7 mouse cellular contexts compared by ENCODE assay signal in genomic region chr19:5295736-5296075, GRCm38 (mm10). TPM values are rescaled to one million over a fixed set of nuclear protein-coding genes. Genes with fewer than 3 reads are reported as not detected.
DNase-seq lines count a peak whose midpoint lies in the region; ATAC-seq and TF ChIP-seq lines count a peak whose summit lies in the region.

No protein-coding gene starts in this region.

- H3K4me3 ChIP-seq in neural tube, embryonic 11.5 days (ENCODE audit: low read depth, low read length) = peak overlapping the region; percentile 87
- peak overlapping the region; percentile 91 for H3K4me3 ChIP-seq in limb, embryonic 14.5 days (replicated peaks; ENCODE audit: low read length)
- peak overlapping the region; percentile 78 for H3K4me3 ChIP-seq in stomach, embryonic 14.5 days (ENCODE audit: low read depth, low read length)

- H3K4me2 ChIP-seq in neural tube, embryonic 11.5 days (ENCODE audit: low read depth) = peak overlapping the region; percentile 54
- H3K4me2 ChIP-seq in limb, embryonic 14.5 days (replicated peaks; ENCODE audit: low read depth, low read length, severe bottlenecking) = peak overlapping the region; percentile 74
- H3K4me2 ChIP-seq in stomach, embryonic 14.5 days (replicated peaks; ENCODE audit: low read depth, low read length) = peak overlapping the region; percentile 71

- H3K27ac ChIP-seq in neural tube, embryonic 11.5 days (ENCODE audit: low read depth, low read length) = peak overlapping the region; percentile 58; the same call in 1 of the 2 replicates
- H3K27ac ChIP-seq in limb, embryonic 14.5 days (replicated peaks; ENCODE audit: low read depth, low read length) = peak overlapping the region; percentile 83
- H3K27ac ChIP-seq in stomach, embryonic 14.5 days (ENCODE audit: low read length) = peak overlapping the region; percentile 91

- peaks cover 8% of the 10 kb centered on the region for H3K36me3 ChIP-seq in neural tube, embryonic 11.5 days (ENCODE audit: control insufficient read depth, insufficient read depth, low read length)
- H3K36me3 ChIP-seq in limb, embryonic 14.5 days (ENCODE audit: control insufficient read depth, insufficient read depth, low read length) = peaks cover 23% of the 10 kb centered on the region
- peaks cover 26% of the 10 kb centered on the region for H3K36me3 ChIP-seq in stomach, embryonic 14.5 days (ENCODE audit: control insufficient read depth, insufficient read depth, low read length)

- H3K27me3 ChIP-seq in neural tube, embryonic 11.5 days (ENCODE audit: control insufficient read depth, insufficient read depth, low read length) = no peaks in the 10 kb centered on the region
- H3K27me3 ChIP-seq in limb, embryonic 14.5 days (ENCODE audit: control insufficient read depth, insufficient read depth, low read length) = no peaks in the 10 kb centered on the region
- no peaks in the 10 kb centered on the region for H3K27me3 ChIP-seq in stomach, embryonic 14.5 days (ENCODE audit: control insufficient read depth, insufficient read depth, low read length)

- peak; percentile 55 for ATAC-seq in neural tube, embryonic 11.5 days (ENCODE audit: insufficient read depth, low FRiP score, low TSS enrichment)
- ATAC-seq in erythroid progenitor cell, adult 5-6 weeks (replicated peaks; ENCODE audit: low FRiP score, poor library complexity, severe bottlenecking) = peak; percentile 69
- peak; percentile 53 for ATAC-seq in limb, embryonic 14.5 days (ENCODE audit: low FRiP score, low read depth)
- ATAC-seq in stomach, embryonic 14.5 days (ENCODE audit: insufficient number of reproducible peaks, insufficient read depth, low FRiP score, low read depth) = peak; percentile 39; the same call in 1 of the 2 replicates

- peak overlapping the region; percentile 68 for H3K9ac ChIP-seq in neural tube, embryonic 11.5 days (ENCODE audit: low read length)
- peak overlapping the region; percentile 55 for H3K9ac ChIP-seq in limb, embryonic 14.5 days (ENCODE audit: low read depth, low read length, severe bottlenecking)
- peak overlapping the region; percentile 52; the same call in 1 of the 2 replicates for H3K9ac ChIP-seq in stomach, embryonic 14.5 days (replicated peaks; ENCODE audit: low read depth, low read length)

- intact Hi-C loops in left cerebral cortex, postnatal 25 days (cut with DNase I) = loop anchor here (1.0 to 5.0 kb wide), 3 partner anchors 22 to 195 kb away; partner anchors contain the start of genes Banf1, Cfl1, Eif1ad and Pacs1

- WGBS in neural tube, embryonic 11.5 days = 7% methylated on average over 13 of the region's 13 CpGs
- 6% methylated on average over 13 of the region's 13 CpGs for WGBS in limb, embryonic 14.5 days
- WGBS in stomach, embryonic 14.5 days = 5% methylated on average over 13 of the region's 13 CpGs

- no peaks in the 10 kb centered on the region for H3K9me3 ChIP-seq in neural tube, embryonic 11.5 days (ENCODE audit: control insufficient read depth, low read length)
- H3K9me3 ChIP-seq in limb, embryonic 14.5 days (ENCODE audit: control insufficient read depth, low read length) = no peaks in the 10 kb centered on the region
- no peaks in the 10 kb centered on the region for H3K9me3 ChIP-seq in stomach, embryonic 14.5 days (ENCODE audit: control insufficient read depth, low read depth, low read length)

- peaks cover 8% of the 10 kb centered on the region; the same call in 1 of the 2 replicates for H3K4me1 ChIP-seq in neural tube, embryonic 11.5 days (ENCODE audit: control insufficient read depth, insufficient read depth, low read length)
- H3K4me1 ChIP-seq in limb, embryonic 14.5 days (ENCODE audit: control insufficient read depth, insufficient read depth, low read length) = peaks cover 19% of the 10 kb centered on the region
- H3K4me1 ChIP-seq in stomach, embryonic 14.5 days (ENCODE audit: control insufficient read depth, insufficient read depth, low read length) = peaks cover 23% of the 10 kb centered on the region; the same call in 1 of the 2 replicates

- no peak for DNase-seq in neural tube, embryonic 11.5 days (ENCODE audit: low spot score)
- no peak for DNase-seq in neural tube, embryonic 10.5 days (ENCODE audit: extremely low spot score, low spot score)
- no peak for DNase-seq in limb, embryonic 14.5 days (ENCODE audit: low spot score)
- DNase-seq in Muller cell, postnatal 12 days (ENCODE audit: inconsistent ontology term) = no peak
- DNase-seq in left cerebral cortex, postnatal 25 days (ENCODE audit: low spot score in 2 of 2) = no peak

- TF ChIP-seq POLR2A in limb, embryonic 14.5 days (IDR thresholded peaks at IDR 0.05; ENCODE audit: borderline replicate concordance, extremely low read depth, insufficient read depth, insufficient read length) = peak; percentile 10; the same call in 1 of the 2 replicates

RNA-seq across cellular contexts. Expression of gene Sf3b2, which starts 0.5 kb away (rescaled TPM):
- polyA plus RNA-seq in neural tube, embryonic 11.5 days (2014; fragmentation: Nextera tagmentation; extraction: Ambion mirVana) = 405 and 416 TPM in 2 replicates
- total RNA-seq in erythroid progenitor cell, adult 5-6 weeks (2015; ENCODE audit: low replicate concordance) = 82.5 and 114 TPM in 2 replicates
- 107 and 146 TPM in 2 replicates for total RNA-seq in erythroid progenitor cell, adult 5-6 weeks (2017; ENCODE audit: low replicate concordance)
- polyA plus RNA-seq in limb, embryonic 14.5 days (2012; rRNA removed) = 173 and 174 TPM in 2 replicates
- 289 and 335 TPM in 2 replicates for polyA plus RNA-seq in limb, embryonic 14.5 days (2014; fragmentation: Nextera tagmentation; extraction: Ambion mirVana)
- 325 and 343 TPM in 2 replicates for polyA plus RNA-seq in stomach, embryonic 14.5 days (2014; fragmentation: Nextera tagmentation; extraction: Ambion mirVana)
- 100 to 1,000 TPM; 196 to 198 TPM for total RNA-seq in left cerebral cortex, postnatal 25 days (2021)

RNA-seq across cellular contexts. Expression of gene Gal3st3, which starts 2.4 kb away (rescaled TPM):
- polyA plus RNA-seq in neural tube, embryonic 11.5 days (2014; fragmentation: Nextera tagmentation; extraction: Ambion mirVana) = 16.2 and 17.8 TPM in 2 replicates
- not detected in 2 replicates for total RNA-seq in erythroid progenitor cell, adult 5-6 weeks (2015; ENCODE audit: low replicate concordance)
- total RNA-seq in erythroid progenitor cell, adult 5-6 weeks (2017; ENCODE audit: low replicate concordance) = not detected in 2 replicates
- polyA plus RNA-seq in limb, embryonic 14.5 days (2012; rRNA removed) = 7.1 and 10.8 TPM in 2 replicates
- polyA plus RNA-seq in limb, embryonic 14.5 days (2014; fragmentation: Nextera tagmentation; extraction: Ambion mirVana) = 5.0 and 7.4 TPM in 2 replicates
- polyA plus RNA-seq in stomach, embryonic 14.5 days (2014; fragmentation: Nextera tagmentation; extraction: Ambion mirVana) = 3.1 and 3.3 TPM in 2 replicates
- total RNA-seq in left cerebral cortex, postnatal 25 days (2021) = 10 to 100 TPM; 84.3 to 92.4 TPM

RNA-seq across cellular contexts. Expression of gene Pacs1, which starts 22.8 kb away (rescaled TPM):
- polyA plus RNA-seq in neural tube, embryonic 11.5 days (2014; fragmentation: Nextera tagmentation; extraction: Ambion mirVana) = 29.8 and 30.5 TPM in 2 replicates
- total RNA-seq in erythroid progenitor cell, adult 5-6 weeks (2015; ENCODE audit: low replicate concordance) = 13.4 and 29.2 TPM in 2 replicates
- 6.8 and 15.5 TPM in 2 replicates for total RNA-seq in erythroid progenitor cell, adult 5-6 weeks (2017; ENCODE audit: low replicate concordance)
- 42.0 and 53.7 TPM in 2 replicates for polyA plus RNA-seq in limb, embryonic 14.5 days (2012; rRNA removed)
- polyA plus RNA-seq in limb, embryonic 14.5 days (2014; fragmentation: Nextera tagmentation; extraction: Ambion mirVana) = 30.7 and 33.1 TPM in 2 replicates
- 23.5 and 23.7 TPM in 2 replicates for polyA plus RNA-seq in stomach, embryonic 14.5 days (2014; fragmentation: Nextera tagmentation; extraction: Ambion mirVana)
- total RNA-seq in left cerebral cortex, postnatal 25 days (2021) = 10 to 100 TPM; 60.3 to 62.2 TPM

RNA-seq across cellular contexts. Expression of gene Catsper1, which starts 39.8 kb away (rescaled TPM):
- not detected in 2 replicates for polyA plus RNA-seq in neural tube, embryonic 11.5 days (2014; fragmentation: Nextera tagmentation; extraction: Ambion mirVana)
- total RNA-seq in erythroid progenitor cell, adult 5-6 weeks (2015; ENCODE audit: low replicate concordance) = not detected in 2 replicates
- total RNA-seq in erythroid progenitor cell, adult 5-6 weeks (2017; ENCODE audit: low replicate concordance) = not detected in 2 replicates
- not detected in 2 replicates for polyA plus RNA-seq in limb, embryonic 14.5 days (2012; rRNA removed)
- polyA plus RNA-seq in limb, embryonic 14.5 days (2014; fragmentation: Nextera tagmentation; extraction: Ambion mirVana) = not detected in 2 replicates
- polyA plus RNA-seq in stomach, embryonic 14.5 days (2014; fragmentation: Nextera tagmentation; extraction: Ambion mirVana) = not detected in 2 replicates
- not detected for total RNA-seq in left cerebral cortex, postnatal 25 days (2021)

RNA-seq across cellular contexts. Expression of gene Cst6, which starts 53.7 kb away (rescaled TPM):
- polyA plus RNA-seq in neural tube, embryonic 11.5 days (2014; fragmentation: Nextera tagmentation; extraction: Ambion mirVana) = 1.8 and 1.9 TPM in 2 replicates
- 0.42 TPM in 1 of 2 replicates, not detected in the other for total RNA-seq in erythroid progenitor cell, adult 5-6 weeks (2015; ENCODE audit: low replicate concordance)
- total RNA-seq in erythroid progenitor cell, adult 5-6 weeks (2017; ENCODE audit: low replicate concordance) = not detected in 2 replicates
- polyA plus RNA-seq in limb, embryonic 14.5 days (2012; rRNA removed) = 1.6 and 3.0 TPM in 2 replicates
- 4.6 and 8.5 TPM in 2 replicates for polyA plus RNA-seq in limb, embryonic 14.5 days (2014; fragmentation: Nextera tagmentation; extraction: Ambion mirVana)
- 0.78 and 1.5 TPM in 2 replicates for polyA plus RNA-seq in stomach, embryonic 14.5 days (2014; fragmentation: Nextera tagmentation; extraction: Ambion mirVana)
- total RNA-seq in left cerebral cortex, postnatal 25 days (2021) = 10 to 100 TPM; 21.2 to 23.9 TPM
